Mouse (Mus musculus) lung, postnatal 0 days (tissue): Measurements from ENCODE around the gene Nt5c. TPM values are rescaled to one million over a fixed set of nuclear protein-coding genes. Genes with fewer than 3 reads are reported as not detected.
A peak's percentile ranks its signal among the peaks of the same experiment; 100 is the strongest.

Experiments
- ATAC-seq: fragments of 200-750 bp; cut with Nextera tagmentation; 2 replicates; pipeline ENCODE4 v1.8.0; 2017; ENCODE audit warnings: moderate library complexity
- DNase-seq: peaks from one replicate; pipeline ENCODE4 v3.0.0-alpha.2; 2016; ENCODE audit warnings: low spot score
- H3K27ac ChIP-seq: fragments of 300-500 bp; sonication (generic); 2 replicates; pipeline ENCODE4 v1.5.1; 2014; ENCODE audit warnings: antibody characterized with exemption, mild to moderate bottlenecking, low read length, mixed read lengths
- H3K27me3 ChIP-seq: fragments of 300-500 bp; sonication (generic); replicated peaks from 2 replicates; pipeline ENCODE4 v1.6.1; 2014; ENCODE audit warnings: low read length, mixed read lengths; ENCODE audit not compliant: insufficient read depth
- H3K36me3 ChIP-seq: fragments of 300-500 bp; sonication (generic); 2 replicates; pipeline ENCODE4 v1.6.1; 2014; ENCODE audit warnings: low read length, mixed read lengths; ENCODE audit not compliant: insufficient read depth
- H3K4me1 ChIP-seq: fragments of 300-500 bp; sonication (generic); 2 replicates; pipeline ENCODE4 v1.6.1; 2014; ENCODE audit warnings: antibody characterized with exemption, low read depth, low read length, mixed read lengths; ENCODE audit not compliant: insufficient read depth
- H3K4me2 ChIP-seq: fragments of 300-500 bp; sonication (generic); replicated peaks from 2 replicates; pipeline ENCODE4 v1.6.1; 2014; ENCODE audit warnings: low read depth, mild to moderate bottlenecking, low read length, moderate library complexity, mixed read lengths
- H3K4me3 ChIP-seq: fragments of 300-500 bp; sonication (generic); 2 replicates; pipeline ENCODE4 v1.5.1; 2014; ENCODE audit warnings: low read depth, low read length
- H3K9ac ChIP-seq: fragments of 300-500 bp; sonication (generic); replicated peaks from 2 replicates; pipeline ENCODE4 v1.6.1; 2014; ENCODE audit warnings: low read depth, mild to moderate bottlenecking
- H3K9me3 ChIP-seq: fragments of 300-500 bp; sonication (generic); 2 replicates; pipeline ENCODE4 v1.6.1; 2016; ENCODE audit warnings: low read length, mixed read lengths
- CTCF ChIP-seq: IDR thresholded peaks from 2 replicates; pipeline ENCODE4 v1.5.1; 2016; ENCODE audit warnings: antibody characterized with exemption, mild to moderate bottlenecking
- EP300 ChIP-seq: IDR thresholded peaks from 2 replicates; pipeline ENCODE4 v1.6.1; 2016; ENCODE audit warnings: antibody characterized with exemption, mild to moderate bottlenecking, control low read depth
- WGBS: fragments of 180-500 bp; shearing (Covaris S2); extraction: QIAGEN DNeasy Blood & Tissue Kit; methylation state at CpG from one replicate; pipeline ENCODE4 v1.1.7; 2014; 5-methylcytosine and 5-hydroxymethylcytosine counted together
- polyA plus RNA-seq: library from polyadenylated mRNA; unstranded; fragments of >200 nt; fragmentation: Nextera tagmentation; extraction: Ambion mirVana; gene quantifications from 2 replicates; pipeline ENCODE4 v1.2.1, GENCODE M21; 2015

Nt5c gene
- polyA plus RNA-seq, 1 experiment from 2014 or later = 109 TPM

GRCm38 (mm10) chr11:115512004-115512403, 20.3 kb upstream of the Nt5c start:
- TF ChIP-seq CTCF = no peak
- no peak for TF ChIP-seq EP300
- Histone ChIP-seq H3K4me3 (peak overlapping the region; percentile 90; the same call in 1 of the 2 replicates), H3K27ac (peak overlapping the region; percentile 88; the same call in 1 of the 2 replicates), H3K4me1 (peaks cover 18% of the 10 kb centered on the region), H3K36me3 (no peaks in the 10 kb centered on the region), H3K4me2 (peak overlapping the region; percentile 96), H3K9ac (0 out of 2 replicates have a peak overlapping the region, but pooled peaks have one; percentile 23), H3K27me3 (no peaks in the 10 kb centered on the region), H3K9me3 (no peaks in the 10 kb centered on the region)
- ATAC-seq = no peak
- peak; percentile 38 for DNase-seq
- 37% methylated on average over 3 of the region's 3 CpGs for WGBS

- DNase-seq = no peak
- 71% methylated on average over 2 of the region's 2 CpGs for WGBS
- no peak for TF ChIP-seq EP300
- no peak for TF ChIP-seq CTCF
Observed at GRCm38 (mm10) chr11:115511121-115511520, 19.5 kb upstream of the Nt5c start.

GRCm38 (mm10) chr11:115510507-115510888, 18.8 kb upstream of the Nt5c start:
- DNase-seq (no peak), ATAC-seq (no peak)
- Histone ChIP-seq H3K36me3 (no peaks in the 10 kb centered on the region), H3K4me3 (no peak overlapping the region), H3K27me3 (no peaks in the 10 kb centered on the region), H3K4me1 (peaks cover 18% of the 10 kb centered on the region), H3K9ac (no peak overlapping the region), H3K4me2 (no peak overlapping the region), H3K27ac (0 out of 2 replicates have a peak overlapping the region, but pooled peaks have one; percentile 33), H3K9me3 (no peaks in the 10 kb centered on the region)
- WGBS = 51% methylated on average over 5 of the region's 5 CpGs
- TF ChIP-seq CTCF = no peak
- TF ChIP-seq EP300 = no peak

More at GRCm38 (mm10) chr11:115511121-115511520, 19.5 kb upstream of the Nt5c start:
- no peaks in the 10 kb centered on the region for H3K36me3 ChIP-seq
- no peak overlapping the region for H3K27ac ChIP-seq
- H3K27me3 ChIP-seq = no peaks in the 10 kb centered on the region
- no peak overlapping the region for H3K4me3 ChIP-seq
- H3K4me1 ChIP-seq = peaks cover 18% of the 10 kb centered on the region
- H3K9ac ChIP-seq = no peak overlapping the region
- no peak overlapping the region for H3K4me2 ChIP-seq
- no peak for ATAC-seq
- H3K9me3 ChIP-seq = no peaks in the 10 kb centered on the region

- H3K9ac ChIP-seq = no peak overlapping the region
- peak; percentile 17 for DNase-seq
- TF ChIP-seq EP300 = no peak
- no peak for TF ChIP-seq CTCF
- no peaks in the 10 kb centered on the region for H3K9me3 ChIP-seq
- H3K27ac ChIP-seq = peak overlapping the region; percentile 33; the same call in 1 of the 2 replicates
- H3K4me1 ChIP-seq = peaks cover 18% of the 10 kb centered on the region
- no peak overlapping the region for H3K4me2 ChIP-seq
- no peak for ATAC-seq
- H3K27me3 ChIP-seq = no peaks in the 10 kb centered on the region
- 26% methylated on average over 6 of the region's 6 CpGs for WGBS
- no peaks in the 10 kb centered on the region for H3K36me3 ChIP-seq
- H3K4me3 ChIP-seq = no peak overlapping the region
Observed at GRCm38 (mm10) chr11:115509773-115510506, 18.3 kb upstream of the Nt5c start.

GRCm38 (mm10) chr11:115508061-115508460, 16.4 kb upstream of the Nt5c start:
- Histone ChIP-seq H3K36me3 (no peaks in the 10 kb centered on the region), H3K4me3 (no peak overlapping the region), H3K9me3 (no peaks in the 10 kb centered on the region), H3K4me1 (peaks cover 15% of the 10 kb centered on the region), H3K27ac (no peak overlapping the region), H3K4me2 (no peak overlapping the region), H3K9ac (no peak overlapping the region), H3K27me3 (no peaks in the 10 kb centered on the region)
- DNase-seq (no peak), ATAC-seq (no peak)
- TF ChIP-seq EP300 (no peak), CTCF (no peak)
- WGBS = 84% methylated on average over 2 of the region's 2 CpGs

- Histone ChIP-seq H3K9me3 (no peaks in the 10 kb centered on the region), H3K9ac (0 out of 2 replicates have a peak overlapping the region, but pooled peaks have one; percentile 13), H3K4me1 (0 out of 2 replicates have a peak, but pooled peaks cover under 1% of the 10 kb centered on the region), H3K4me3 (no peak overlapping the region), H3K27me3 (no peaks in the 10 kb centered on the region), H3K36me3 (no peaks in the 10 kb centered on the region), H3K4me2 (no peak overlapping the region), H3K27ac (no peak overlapping the region)
- no peak for DNase-seq
- TF ChIP-seq EP300 (no peak), CTCF (no peak)
- no peak for ATAC-seq
- 69% methylated on average over 3 of the region's 3 CpGs for WGBS
Observed at GRCm38 (mm10) chr11:115506586-115506985, 14.9 kb upstream of the Nt5c start.
